Mouse (Mus musculus) embryonic facial prominence, embryonic 12.5 days (tissue): Measurements from ENCODE around the gene Zfyve21. TPM values are rescaled to one million over a fixed set of nuclear protein-coding genes. Genes with fewer than 3 reads are reported as not detected.

Experiments used
- polyA plus RNA-seq: library from polyadenylated mRNA; unstranded; fragments of >200 nt; fragmentation: Nextera tagmentation; extraction: Ambion mirVana; gene quantifications from 2 replicates; pipeline ENCODE4 v1.2.1, GENCODE M21; 2016

Zfyve21 gene
- polyA plus RNA-seq, 1 experiment from 2014 or later, result 88.9 TPM

Other genes with a start within 250 kb of the Zfyve21 start
- 69.8 and 70.0 TPM in 2 replicates for gene Mark3, start 239.6 kb upstream of the Zfyve21 start, polyA plus RNA-seq
- 339 and 355 TPM in 2 replicates for gene Ckb, start 141.8 kb upstream of the Zfyve21 start, polyA plus RNA-seq
- 13.3 and 15.1 TPM in 2 replicates for gene Trmt61a, start 136.1 kb upstream of the Zfyve21 start, polyA plus RNA-seq
- gene Bag5, start 100.9 kb upstream of the Zfyve21 start, polyA plus RNA-seq, result 59.7 and 61.3 TPM in 2 replicates
- gene Apopt1, start 100.9 kb upstream of the Zfyve21 start, polyA plus RNA-seq, result 53.0 and 59.7 TPM in 2 replicates
- gene Klc1, start 55.3 kb upstream of the Zfyve21 start, polyA plus RNA-seq, result 149 and 157 TPM in 2 replicates
- gene Xrcc3, start 297 bp upstream of the Zfyve21 start, polyA plus RNA-seq, result 10.8 and 11.2 TPM in 2 replicates
- gene Ppp1r13b, start 93.9 kb downstream of the Zfyve21 start, polyA plus RNA-seq, result 13.5 and 14.1 TPM in 2 replicates
- 617 and 661 TPM in 2 replicates for gene Atp5mpl, start 152.8 kb downstream of the Zfyve21 start, polyA plus RNA-seq
- gene Tdrd9, start 157.4 kb downstream of the Zfyve21 start, polyA plus RNA-seq, result 0.73 and 0.75 TPM in 2 replicates
- gene Rd3l, start 167.1 kb downstream of the Zfyve21 start, polyA plus RNA-seq, result not detected in 2 replicates